Mouse (Mus musculus) embryonic facial prominence, embryonic 15.5 days (tissue): ENCODE measurements around the gene Metap1. TPM values are rescaled to one million over a fixed set of nuclear protein-coding genes. Genes with fewer than 3 reads are reported as not detected.

Source experiments
- ATAC-seq: fragments of 200-750 bp; cut with Nextera tagmentation; 2 replicates; pipeline ENCODE4 v1.8.0; 2017; ENCODE audit warnings: low read depth, moderate TSS enrichment; ENCODE audit not compliant: insufficient number of reproducible peaks, low FRiP score, low TSS enrichment
- H3K27ac ChIP-seq: fragments of 300-500 bp; sonication (generic); replicated peaks from 2 replicates; pipeline ENCODE4 v1.5.1; 2015; ENCODE audit warnings: mild to moderate bottlenecking, inconsistent platforms
- H3K27me3 ChIP-seq: fragments of 300-500 bp; sonication (generic); 2 replicates; pipeline ENCODE4 v1.6.1; 2015; ENCODE audit warnings: inconsistent platforms
- H3K36me3 ChIP-seq: fragments of 300-500 bp; sonication (generic); 2 replicates; pipeline ENCODE4 v1.6.1; 2015; ENCODE audit warnings: mild to moderate bottlenecking, inconsistent platforms
- H3K4me1 ChIP-seq: fragments of 300-500 bp; sonication (generic); 2 replicates; pipeline ENCODE4 v1.6.1; 2015; ENCODE audit warnings: inconsistent platforms
- H3K4me2 ChIP-seq: fragments of 300-500 bp; sonication (generic); replicated peaks from 2 replicates; pipeline ENCODE4 v1.6.1; 2015; ENCODE audit warnings: mild to moderate bottlenecking, inconsistent platforms
- H3K4me3 ChIP-seq: fragments of 300-500 bp; sonication (generic); replicated peaks from 2 replicates; pipeline ENCODE4 v1.5.1; 2015; ENCODE audit warnings: mild to moderate bottlenecking, inconsistent platforms
- H3K9ac ChIP-seq: fragments of 300-500 bp; sonication (generic); 2 replicates; pipeline ENCODE4 v1.6.1; 2015; ENCODE audit warnings: inconsistent platforms
- H3K9me3 ChIP-seq: fragments of 300-500 bp; sonication (generic); replicated peaks from 2 replicates; pipeline ENCODE4 v1.6.1; 2016; ENCODE audit warnings: inconsistent platforms
- WGBS: fragments of 180-500 bp; shearing (Covaris S2); methylation state at CpG from one replicate; pipeline ENCODE4 v1.1.7; 2015; 5-methylcytosine and 5-hydroxymethylcytosine counted together
- polyA plus RNA-seq: library from polyadenylated mRNA; unstranded; fragments of >200 nt; fragmentation: Nextera tagmentation; extraction: Ambion mirVana; gene quantifications from 2 replicates; pipeline ENCODE4 v1.2.1, GENCODE M21; 2015

The Metap1 gene
- 38.0 and 40.3 TPM in 2 replicates for polyA plus RNA-seq

- Histone ChIP-seq H3K36me3 (peaks cover 15% of the 10 kb centered on the region), H3K4me1 (peaks cover 10% of the 10 kb centered on the region), H3K9me3 (no peaks in the 10 kb centered on the region), H3K27me3 (no peaks in the 10 kb centered on the region), H3K27ac (peak within 1 kb of the TSS; percentile 71), H3K9ac (peak within 1 kb of the TSS; percentile 47), H3K4me2 (peak within 1 kb of the TSS; percentile 59), H3K4me3 (peak within 1 kb of the TSS; percentile 63)
- under 1% methylated on average over 38 of the region's 65 CpGs for WGBS
- ATAC-seq, result peak; percentile 98
These were observed at the start of gene Metap1 for GRCm38 (mm10) chr3:138489327-138490033. Gene Metap1, minus strand, starts transcription at chr3:138489515.

- no peaks in the 10 kb centered on the region for H3K9me3 ChIP-seq
- H3K27me3 ChIP-seq, result no peaks in the 10 kb centered on the region
- H3K27ac ChIP-seq, result no peak overlapping the region
- ATAC-seq, result no peak
- no peak overlapping the region for H3K4me2 ChIP-seq
- WGBS, result 98% methylated on average over 2 of the region's 2 CpGs
- H3K4me3 ChIP-seq, result no peak overlapping the region
- H3K4me1 ChIP-seq, result peaks cover 14% of the 10 kb centered on the region
- H3K9ac ChIP-seq, result no peak overlapping the region
- peaks cover 2% of the 10 kb centered on the region; the same call in 1 of the 2 replicates for H3K36me3 ChIP-seq
These were observed 46.7 kb upstream of the Metap1 start for GRCm38 (mm10) chr3:138536031-138536430.

GRCm38 (mm10) chr3:138532764-138533163, 43.4 kb upstream of the Metap1 start:
- no peak overlapping the region for H3K27ac ChIP-seq
- H3K4me3 ChIP-seq, result no peak overlapping the region
- H3K27me3 ChIP-seq, result no peaks in the 10 kb centered on the region
- no peaks in the 10 kb centered on the region for H3K9me3 ChIP-seq
- 37% methylated on average over 2 of the region's 2 CpGs for WGBS
- peaks cover 2% of the 10 kb centered on the region; the same call in 1 of the 2 replicates for H3K36me3 ChIP-seq
- ATAC-seq, result no peak
- no peak overlapping the region for H3K9ac ChIP-seq
- no peak overlapping the region for H3K4me2 ChIP-seq
- H3K4me1 ChIP-seq, result peaks cover 34% of the 10 kb centered on the region

DNA sequence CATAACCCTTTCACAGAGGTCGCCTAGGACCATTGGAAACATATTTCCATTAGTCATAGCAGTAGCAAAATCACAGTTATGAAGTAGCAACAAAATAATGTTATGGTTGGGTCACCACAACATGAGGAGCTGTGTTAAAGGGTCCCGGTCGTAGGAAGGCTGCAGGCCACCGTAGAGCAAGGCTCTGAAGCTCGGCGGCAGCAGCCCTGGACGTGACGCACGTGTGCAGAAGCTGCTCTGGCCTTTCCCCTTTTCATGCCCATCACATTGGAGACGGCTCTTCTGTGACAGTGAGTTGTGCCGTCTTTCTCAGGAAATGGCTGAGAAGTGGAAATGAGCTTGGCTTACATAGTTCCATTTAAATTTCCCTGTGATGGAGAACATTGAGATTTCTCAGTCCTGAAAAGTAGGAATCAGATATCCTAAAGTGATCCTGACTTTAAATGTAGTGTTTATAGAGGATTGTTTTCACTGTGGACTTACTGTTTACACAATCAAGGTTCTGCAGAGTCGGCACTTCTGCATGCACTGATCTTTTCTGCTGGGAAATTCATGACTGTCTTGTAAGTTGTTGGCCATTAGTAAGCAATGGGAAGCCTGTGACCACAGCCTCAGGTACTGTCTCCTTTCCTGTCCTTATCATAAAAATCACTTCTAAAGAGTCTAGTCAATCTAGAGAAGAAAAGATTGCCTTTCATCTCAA, 42.3 kb upstream of the Metap1 start:
- no peak for ATAC-seq
- WGBS, result 59% methylated on average over 12 of the region's 12 CpGs
- Histone ChIP-seq H3K9me3 (no peaks in the 10 kb centered on the region), H3K27me3 (no peaks in the 10 kb centered on the region), H3K4me2 (no peak overlapping the region), H3K36me3 (peaks cover 2% of the 10 kb centered on the region; the same call in 1 of the 2 replicates), H3K9ac (no peak overlapping the region), H3K4me1 (peaks cover 34% of the 10 kb centered on the region), H3K27ac (no peak overlapping the region), H3K4me3 (no peak overlapping the region)

- H3K36me3 ChIP-seq, result no peaks in the 10 kb centered on the region
- no peaks in the 10 kb centered on the region for H3K27me3 ChIP-seq
- H3K9me3 ChIP-seq, result no peaks in the 10 kb centered on the region
- H3K4me1 ChIP-seq, result peaks cover 40% of the 10 kb centered on the region
- no peak overlapping the region for H3K4me2 ChIP-seq
- no peak overlapping the region for H3K27ac ChIP-seq
- no peak overlapping the region for H3K4me3 ChIP-seq
- ATAC-seq, result no peak
- H3K9ac ChIP-seq, result no peak overlapping the region
- 69% methylated on average over 8 of the region's 8 CpGs for WGBS
These were observed 41.5 kb upstream of the Metap1 start for GRCm38 (mm10) chr3:138530578-138531478.

- Histone ChIP-seq H3K9me3 (no peaks in the 10 kb centered on the region), H3K4me2 (peak overlapping the region; percentile 67), H3K27ac (0 out of 2 replicates have a peak overlapping the region, but pooled peaks have one; percentile 91), H3K4me3 (peak overlapping the region; percentile 89), H3K36me3 (no peaks in the 10 kb centered on the region), H3K4me1 (peaks cover 42% of the 10 kb centered on the region), H3K27me3 (no peaks in the 10 kb centered on the region), H3K9ac (peak overlapping the region; percentile 94)
- ATAC-seq, result no peak
- 1% methylated on average over 16 of the region's 16 CpGs for WGBS
These were observed 39.0 kb upstream of the Metap1 start for GRCm38 (mm10) chr3:138528265-138528664.

DNA sequence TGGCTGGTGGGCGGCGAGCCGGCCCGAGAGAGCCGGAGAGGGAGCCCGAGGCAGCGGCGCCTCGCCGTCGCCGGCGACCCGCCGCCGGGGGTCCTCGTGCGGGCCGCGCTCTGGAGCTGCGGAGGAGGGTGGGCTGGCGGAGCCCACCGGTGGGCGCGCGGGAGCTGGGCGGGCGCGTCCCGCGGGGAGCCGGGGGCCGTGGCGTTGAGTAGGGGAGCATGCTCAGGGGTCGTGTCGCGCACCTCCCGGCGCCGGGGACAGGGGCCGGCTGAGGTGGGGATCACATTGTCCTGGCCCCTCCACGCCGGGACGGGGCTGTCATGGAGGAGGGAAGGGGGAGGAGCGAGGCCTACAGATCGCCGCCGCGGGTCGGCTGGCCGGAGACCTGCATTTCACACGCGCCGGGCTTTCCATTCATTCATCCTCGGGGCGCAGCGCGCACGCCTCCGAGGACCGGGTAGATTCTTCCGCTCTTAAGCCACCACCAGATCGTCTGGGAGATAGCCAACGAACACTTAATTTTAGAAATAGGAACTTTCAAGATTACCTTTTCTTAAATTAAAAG, 38.4 kb upstream of the Metap1 start:
- under 1% methylated on average over 61 of the region's 64 CpGs for WGBS
- peak overlapping the region; percentile 91 for H3K27ac ChIP-seq

GRCm38 (mm10) chr3:138526916-138527666, 37.8 kb upstream of the Metap1 start:
- Histone ChIP-seq H3K4me1 (peaks cover 37% of the 10 kb centered on the region), H3K9me3 (no peaks in the 10 kb centered on the region), H3K27me3 (no peaks in the 10 kb centered on the region), H3K27ac (peak overlapping the region; percentile 96), H3K36me3 (no peaks in the 10 kb centered on the region), H3K4me3 (peak overlapping the region; percentile 89), H3K9ac (peak overlapping the region; percentile 94), H3K4me2 (peak overlapping the region; percentile 80)
- WGBS, result under 1% methylated on average over 76 of the region's 85 CpGs
- peak; percentile 96 for ATAC-seq

More for the DNA sequence above, 38.4 kb upstream of the Metap1 start:
- Histone ChIP-seq H3K27me3 (no peaks in the 10 kb centered on the region), H3K9me3 (no peaks in the 10 kb centered on the region), H3K9ac (peak overlapping the region; percentile 94), H3K4me1 (peaks cover 41% of the 10 kb centered on the region), H3K36me3 (no peaks in the 10 kb centered on the region), H3K4me2 (peak overlapping the region; percentile 67), H3K4me3 (peak overlapping the region; percentile 89)
- peak; percentile 69 for ATAC-seq

DNA sequence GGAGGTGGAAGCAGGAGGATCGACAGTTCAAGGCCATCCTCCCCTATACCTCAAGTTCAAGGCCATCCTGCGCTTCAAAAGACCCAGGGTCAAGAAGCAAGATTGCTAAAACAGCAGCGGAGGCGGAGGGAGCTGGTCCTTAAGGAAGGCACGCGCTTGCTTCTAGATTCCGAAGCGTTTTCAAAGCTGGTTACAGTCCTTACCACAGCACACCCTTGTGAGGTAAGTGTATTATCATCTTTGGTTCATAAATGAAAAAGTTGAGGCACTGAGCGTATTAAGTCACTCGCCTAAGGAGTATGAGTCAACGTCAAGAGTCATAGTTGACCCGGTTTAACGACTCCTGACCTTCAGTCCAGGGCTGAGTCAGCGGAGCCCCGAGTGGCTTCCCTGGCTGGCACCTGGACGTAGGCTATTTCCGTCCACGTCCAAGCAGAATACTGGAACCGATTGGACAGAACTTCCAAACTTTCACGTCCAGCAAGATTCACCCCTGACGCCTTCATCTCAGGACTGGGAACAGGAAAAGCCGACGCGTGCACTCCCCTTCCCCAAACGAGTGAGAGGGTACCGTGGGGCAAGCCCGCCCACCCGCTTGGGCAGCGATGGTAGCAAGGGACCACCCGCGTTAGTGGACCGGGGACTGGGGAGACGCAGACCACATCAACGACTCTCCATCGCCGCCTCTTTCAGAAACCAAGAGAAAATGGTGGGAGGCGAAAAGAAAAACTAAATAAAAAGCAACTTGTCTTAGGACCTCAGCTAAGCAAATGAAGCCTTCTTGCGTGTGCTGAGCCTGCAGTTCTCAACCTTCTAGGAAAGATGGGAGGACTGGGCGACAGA, 37.0 kb upstream of the Metap1 start, which contains the start of gene Eif4e:
Eif4e (plus strand) TSS at position 107 of the 843 bp plus-strand sequence.
- H3K27ac ChIP-seq, result peak within 1 kb of the TSS; percentile 96
- peak within 1 kb of the TSS; percentile 89 for H3K4me3 ChIP-seq
- peaks cover 31% of the 10 kb centered on the region for H3K4me1 ChIP-seq
- no peaks in the 10 kb centered on the region for H3K36me3 ChIP-seq
- 3% methylated on average over 39 of the region's 39 CpGs for WGBS
- no peaks in the 10 kb centered on the region for H3K27me3 ChIP-seq
- no peaks in the 10 kb centered on the region for H3K9me3 ChIP-seq
- ATAC-seq, result no peak
- peak within 1 kb of the TSS; percentile 63 for H3K9ac ChIP-seq
- peak within 1 kb of the TSS; percentile 80 for H3K4me2 ChIP-seq
